7 mouse cellular contexts compared by ENCODE assay signal in genomic region chr6:112273501-112274205, GRCm38 (mm10). TPM values are rescaled to one million over a fixed set of nuclear protein-coding genes. Genes with fewer than 3 reads are reported as not detected.
DNase-seq lines count a peak whose midpoint lies in the region; ATAC-seq and TF ChIP-seq lines count a peak whose summit lies in the region.

TSS of gene Lmcd1 (plus strand) at chr6:112273758.

- TF ChIP-seq POLR2A in heart, adult 2 months (IDR thresholded peaks at IDR 0.05; ENCODE audit: insufficient read depth, low read depth, low read length) = peak; percentile 97
- peak; percentile 66 for TF ChIP-seq POLR2A in kidney, adult 2 months (IDR thresholded peaks at IDR 0.05; ENCODE audit: low read depth, low read length)
- TF ChIP-seq POLR2A in small intestine, adult 2 months (IDR thresholded peaks at IDR 0.05; ENCODE audit: low read depth, low read length) = peak; percentile 79

- TF ChIP-seq EP300 in heart, adult 2 months (IDR thresholded peaks at IDR 0.05; ENCODE audit: insufficient read depth, low read depth, low read length) = peak; percentile 95

- peak; percentile 71 for TF ChIP-seq CTCF in heart, adult 2 months (IDR thresholded peaks at IDR 0.05)
- no peak; the same call in 1 of the 2 replicates for TF ChIP-seq CTCF in kidney, adult 2 months (conservative IDR thresholded peaks at IDR 0.05; ENCODE audit: insufficient read depth, insufficient read length, low read depth, low read length)
- TF ChIP-seq CTCF in small intestine, adult 2 months (IDR thresholded peaks at IDR 0.05; ENCODE audit: extremely low read depth, insufficient read length, insufficient replicate concordance, low read depth, low read length) = no peak

- H3K79me2 ChIP-seq in heart, adult 2 months (replicated peaks; ENCODE audit: control insufficient read depth, insufficient read depth, low read length) = peaks cover 3% of the 10 kb centered on the region; the same call in 1 of the 2 replicates

- H3K4me2 ChIP-seq in embryonic facial prominence, embryonic 14.5 days (ENCODE audit: low read depth, low read length) = peak within 1 kb of the TSS; percentile 63
- H3K4me2 ChIP-seq in midbrain, embryonic 12.5 days (replicated peaks) = peak within 1 kb of the TSS; percentile 60

- H3K9me3 ChIP-seq in embryonic facial prominence, embryonic 14.5 days (ENCODE audit: control insufficient read depth, low read length) = no peaks in the 10 kb centered on the region
- H3K9me3 ChIP-seq in limb, embryonic 10.5 days (replicated peaks) = no peaks in the 10 kb centered on the region
- H3K9me3 ChIP-seq in midbrain, embryonic 12.5 days = no peaks in the 10 kb centered on the region

- 3% methylated on average over 19 of the region's 21 CpGs for WGBS in embryonic facial prominence, embryonic 14.5 days
- WGBS in heart, adult 2 months = under 1% methylated on average over 21 of the region's 21 CpGs
- 1% methylated on average over 21 of the region's 21 CpGs for WGBS in kidney, adult 2 months
- 5% methylated on average over 21 of the region's 21 CpGs for WGBS in limb, embryonic 10.5 days
- WGBS in midbrain, embryonic 12.5 days = 5% methylated on average over 21 of the region's 21 CpGs
- 2% methylated on average over 21 of the region's 21 CpGs for WGBS in small intestine, adult 2 months

- H3K4me1 ChIP-seq in brown adipose tissue, adult 24 weeks (ENCODE audit: control insufficient read depth, insufficient read depth, insufficient read length, low read length) = peaks cover 14% of the 10 kb centered on the region
- H3K4me1 ChIP-seq in embryonic facial prominence, embryonic 14.5 days (ENCODE audit: control insufficient read depth, insufficient read depth, low read length) = peaks cover 16% of the 10 kb centered on the region
- H3K4me1 ChIP-seq in heart, adult 2 months (ENCODE audit: control insufficient read depth, insufficient read depth, low read length) = peaks cover 8% of the 10 kb centered on the region
- peaks cover 10% of the 10 kb centered on the region for H3K4me1 ChIP-seq in kidney, adult 2 months (ENCODE audit: control insufficient read depth, insufficient read depth, low read length)
- H3K4me1 ChIP-seq in limb, embryonic 10.5 days = peaks cover 18% of the 10 kb centered on the region
- H3K4me1 ChIP-seq in midbrain, embryonic 12.5 days = peaks cover 20% of the 10 kb centered on the region
- peaks cover 13% of the 10 kb centered on the region; the same call in 1 of the 2 replicates for H3K4me1 ChIP-seq in small intestine, adult 2 months (ENCODE audit: control insufficient read depth, insufficient read depth, insufficient read length, low read length)

- no peaks in the 10 kb centered on the region for H3K27me3 ChIP-seq in embryonic facial prominence, embryonic 14.5 days (replicated peaks; ENCODE audit: control insufficient read depth, insufficient read depth, low read length)
- no peaks in the 10 kb centered on the region for H3K27me3 ChIP-seq in heart, adult 2 months (ENCODE audit: control insufficient read depth, insufficient read depth, low read length)
- no peaks in the 10 kb centered on the region for H3K27me3 ChIP-seq in kidney, adult 2 months (replicated peaks; ENCODE audit: control insufficient read depth, insufficient read depth, low read length)
- H3K27me3 ChIP-seq in limb, embryonic 10.5 days (ENCODE audit: low read depth, poor library complexity, severe bottlenecking) = peaks cover 14% of the 10 kb centered on the region; the same call in 1 of the 2 replicates
- H3K27me3 ChIP-seq in midbrain, embryonic 12.5 days = peaks cover 26% of the 10 kb centered on the region
- H3K27me3 ChIP-seq in small intestine, adult 2 months (ENCODE audit: control insufficient read depth, insufficient read depth, low read length) = no peaks in the 10 kb centered on the region

- intact Hi-C loops in heart, adult 2 months (cut with DNase I) = loop anchor here (1.0 to 5.0 kb wide), 5 partner anchors 14 to 129 kb away; no protein-coding TSS in a partner anchor

- no peaks in the 10 kb centered on the region for H3K36me3 ChIP-seq in embryonic facial prominence, embryonic 14.5 days (ENCODE audit: control insufficient read depth, insufficient read depth, low read length)
- H3K36me3 ChIP-seq in heart, adult 2 months (ENCODE audit: control insufficient read depth, insufficient read depth, low read length) = peaks cover 22% of the 10 kb centered on the region
- H3K36me3 ChIP-seq in kidney, adult 2 months (ENCODE audit: control insufficient read depth, insufficient read depth, low read length) = no peaks in the 10 kb centered on the region
- no peaks in the 10 kb centered on the region for H3K36me3 ChIP-seq in limb, embryonic 10.5 days
- no peaks in the 10 kb centered on the region for H3K36me3 ChIP-seq in midbrain, embryonic 12.5 days
- H3K36me3 ChIP-seq in small intestine, adult 2 months (ENCODE audit: control insufficient read depth, insufficient read depth, low read length) = no peaks in the 10 kb centered on the region

- peak within 1 kb of the TSS; percentile 63 for H3K4me3 ChIP-seq in brown adipose tissue, adult 24 weeks (ENCODE audit: insufficient read depth, low read depth, low read length)
- H3K4me3 ChIP-seq in embryonic facial prominence, embryonic 14.5 days (ENCODE audit: low read depth, low read length) = peak within 1 kb of the TSS; percentile 35
- peak within 1 kb of the TSS; percentile 61 for H3K4me3 ChIP-seq in heart, adult 2 months
- peak within 1 kb of the TSS; percentile 49 for H3K4me3 ChIP-seq in kidney, adult 2 months (ENCODE audit: insufficient read depth, low read depth, low read length)
- peak within 1 kb of the TSS; percentile 41 for H3K4me3 ChIP-seq in limb, embryonic 10.5 days
- peak within 1 kb of the TSS; percentile 36 for H3K4me3 ChIP-seq in midbrain, embryonic 12.5 days
- H3K4me3 ChIP-seq in small intestine, adult 2 months (ENCODE audit: low read depth, low read length) = peak within 1 kb of the TSS; percentile 59

- peak; percentile 96 for DNase-seq in embryonic facial prominence, embryonic 14.5 days (ENCODE audit: low spot score)
- DNase-seq in heart, adult 2 months = peak; percentile 87 to 94
- peak; percentile 97 for DNase-seq in kidney, adult 2 months
- peak; percentile 84 for DNase-seq in limb, embryonic 10.5 days (ENCODE audit: low spot score)

- peak; percentile 91 for ATAC-seq in embryonic facial prominence, embryonic 14.5 days (ENCODE audit: low read depth)
- peak; percentile 96 for ATAC-seq in midbrain, embryonic 12.5 days (ENCODE audit: low FRiP score, low read depth)

- H3K27ac ChIP-seq in brown adipose tissue, adult 24 weeks (replicated peaks; ENCODE audit: low read depth, low read length) = peak within 1 kb of the TSS; percentile 79
- peak within 1 kb of the TSS; percentile 40 for H3K27ac ChIP-seq in embryonic facial prominence, embryonic 14.5 days (replicated peaks; ENCODE audit: low read depth, low read length)
- H3K27ac ChIP-seq in heart, adult 2 months = peak within 1 kb of the TSS; percentile 92
- peak within 1 kb of the TSS; percentile 82 for H3K27ac ChIP-seq in kidney, adult 2 months (ENCODE audit: insufficient read depth, low read depth, low read length)
- peak within 1 kb of the TSS; percentile 30; the same call in 1 of the 2 replicates for H3K27ac ChIP-seq in limb, embryonic 10.5 days
- H3K27ac ChIP-seq in midbrain, embryonic 12.5 days (replicated peaks) = peak within 1 kb of the TSS; percentile 35
- H3K27ac ChIP-seq in small intestine, adult 2 months (ENCODE audit: insufficient read depth, low read depth, low read length) = peak within 1 kb of the TSS; percentile 97

- 0 out of 2 replicates have a peak within 1 kb of the TSS, but pooled peaks have one; percentile 14 for H3K9ac ChIP-seq in embryonic facial prominence, embryonic 14.5 days (ENCODE audit: low read depth, low read length)
- peak within 1 kb of the TSS; percentile 91 for H3K9ac ChIP-seq in heart, adult 2 months (ENCODE audit: low read depth, low read length)
- H3K9ac ChIP-seq in midbrain, embryonic 12.5 days (replicated peaks) = peak within 1 kb of the TSS; percentile 49; the same call in 1 of the 2 replicates

RNA-seq across cellular contexts. Expression of gene Lmcd1, which starts in this region (rescaled TPM):
- 5.2 and 5.3 TPM in 2 replicates for polyA plus RNA-seq in brown adipose tissue, adult 24 weeks (2012; ENCODE audit: insufficient read depth, insufficient read length, missing spikeins)
- 94.1 and 113 TPM in 2 replicates for polyA plus RNA-seq in embryonic facial prominence, embryonic 14.5 days (2014; fragmentation: Nextera tagmentation; extraction: Ambion mirVana)
- total RNA-seq in heart, adult 2 months (2021) = 10 to 100 TPM; 37.5 to 46.7 TPM
- 21.2 and 29.2 TPM in 2 replicates for polyA plus RNA-seq in heart, adult 2 months (2012; rRNA removed)
- 10.9 and 14.0 TPM in 2 replicates for polyA plus RNA-seq in kidney, adult 2 months (2012; rRNA removed)
- polyA plus RNA-seq in limb, embryonic 10.5 days (2016; fragmentation: Nextera tagmentation; extraction: Ambion mirVana) = 5.0 and 6.0 TPM in 2 replicates
- polyA plus RNA-seq in midbrain, embryonic 12.5 days (2016; fragmentation: Nextera tagmentation; extraction: Ambion mirVana) = 6.2 and 9.7 TPM in 2 replicates
- polyA plus RNA-seq in small intestine, adult 2 months (2012; rRNA removed) = 5.7 and 5.8 TPM in 2 replicates

Comparison
In these comparisons a context has a peak if more than half of its experiments do, and no peak if none do; other contexts are left out.
1. Peak in every context shown above with its lines: DNase-seq, ATAC-seq, H3K4me3 ChIP-seq and H3K27ac ChIP-seq.
2. H3K27ac ChIP-seq: peak in every context shown above with its lines; median percentile 97 in small intestine, adult 2 months; 92 in heart, adult 2 months; 82 in kidney, adult 2 months; 79 in brown adipose tissue, adult 24 weeks; 40 in embryonic facial prominence, embryonic 14.5 days; 35 in midbrain, embryonic 12.5 days; 30 in limb, embryonic 10.5 days.
3. H3K9ac ChIP-seq: peak in every context shown above with its lines; median percentile 91 in heart, adult 2 months; 49 in midbrain, embryonic 12.5 days; 14 in embryonic facial prominence, embryonic 14.5 days.